Mouse (Mus musculus) midbrain, embryonic 12.5 days (tissue): ENCODE measurements around the gene Mef2b. TPM values are rescaled to one million over a fixed set of nuclear protein-coding genes. Genes with fewer than 3 reads are reported as not detected.
A peak's percentile ranks its signal among the peaks of the same experiment; 100 is the strongest.

Source experiments
- ATAC-seq: fragments of 200-750 bp; cut with Nextera tagmentation; 2 replicates; pipeline ENCODE4 v1.8.0; 2017; ENCODE audit warnings: low read depth, moderate TSS enrichment, moderate library complexity; ENCODE audit not compliant: low FRiP score
- H3K27ac ChIP-seq: fragments of 300-500 bp; sonication (generic); replicated peaks from 2 replicates; pipeline ENCODE4 v1.5.1; 2016; ENCODE audit warnings: mild to moderate bottlenecking
- H3K27me3 ChIP-seq: fragments of 300-500 bp; sonication (generic); 2 replicates; pipeline ENCODE4 v1.6.1; 2016; ENCODE audit warnings: mild to moderate bottlenecking
- H3K36me3 ChIP-seq: fragments of 300-500 bp; sonication (generic); 2 replicates; pipeline ENCODE4 v1.6.1; 2016
- H3K4me1 ChIP-seq: fragments of 300-500 bp; sonication (generic); 2 replicates; pipeline ENCODE4 v1.6.1; 2016
- H3K4me2 ChIP-seq: fragments of 300-500 bp; sonication (generic); replicated peaks from 2 replicates; pipeline ENCODE4 v1.6.1; 2016; ENCODE audit warnings: mild to moderate bottlenecking, moderate library complexity
- H3K4me3 ChIP-seq: fragments of 300-500 bp; sonication (generic); 2 replicates; pipeline ENCODE4 v1.5.1; 2016; ENCODE audit warnings: mild to moderate bottlenecking
- H3K9ac ChIP-seq: fragments of 300-500 bp; sonication (generic); replicated peaks from 2 replicates; pipeline ENCODE4 v1.6.1; 2016; ENCODE audit warnings: mild to moderate bottlenecking, moderate library complexity
- H3K9me3 ChIP-seq: fragments of 300-500 bp; sonication (generic); 2 replicates; pipeline ENCODE4 v1.6.1; 2016; ENCODE audit warnings: mild to moderate bottlenecking
- WGBS: fragments of 180-500 bp; shearing (Covaris S2); methylation state at CpG from one replicate; pipeline ENCODE4 v1.1.7; 2016; 5-methylcytosine and 5-hydroxymethylcytosine counted together
- polyA plus RNA-seq: library from polyadenylated mRNA; unstranded; fragments of >200 nt; fragmentation: Nextera tagmentation; extraction: Ambion mirVana; gene quantifications from 2 replicates; pipeline ENCODE4 v1.2.1, GENCODE M21; 2016

The Mef2b gene
- polyA plus RNA-seq, 1 experiment from 2014 or later: 0.19 TPM

- ATAC-seq: peak; percentile 87
- WGBS: 4% methylated on average over 17 of the region's 17 CpGs
- peak overlapping the region; percentile 96 for H3K27ac ChIP-seq
- H3K4me2 ChIP-seq: peak overlapping the region; percentile 64
- H3K4me3 ChIP-seq: peak overlapping the region; percentile 65
- no peaks in the 10 kb centered on the region for H3K9me3 ChIP-seq
- peaks cover 39% of the 10 kb centered on the region for H3K27me3 ChIP-seq
- H3K4me1 ChIP-seq: peaks cover 31% of the 10 kb centered on the region
- H3K36me3 ChIP-seq: peaks cover 21% of the 10 kb centered on the region
- H3K9ac ChIP-seq: peak overlapping the region; percentile 91
Observed at GRCm38 (mm10) chr8:70118726-70119700, 20.5 kb upstream of the Mef2b start.

- peak within 1 kb of the TSS; percentile 91 for H3K9ac ChIP-seq
- H3K4me2 ChIP-seq: peak within 1 kb of the TSS; percentile 64
- H3K27ac ChIP-seq: peak within 1 kb of the TSS; percentile 96
- peaks cover 34% of the 10 kb centered on the region for H3K27me3 ChIP-seq
- H3K36me3 ChIP-seq: peaks cover 4% of the 10 kb centered on the region
- whole genome bisulfite sequencing: 2% methylated on average over 19 of the region's 19 CpGs
- ATAC-seq: peak; percentile 77
- H3K4me3 ChIP-seq: peak within 1 kb of the TSS; percentile 65
- peaks cover 31% of the 10 kb centered on the region for H3K4me1 ChIP-seq
- no peaks in the 10 kb centered on the region for H3K9me3 ChIP-seq
Observed at GRCm38 (mm10) chr8:70120667-70121066, 18.8 kb upstream of the Mef2b start, which contains the start of gene Ncan. Gene Ncan, minus strand, starts transcription at chr8:70120873.

- Histone ChIP-seq H3K27ac (no peak overlapping the region), H3K4me1 (peaks cover 17% of the 10 kb centered on the region), H3K9me3 (no peaks in the 10 kb centered on the region), H3K36me3 (no peaks in the 10 kb centered on the region), H3K9ac (no peak overlapping the region), H3K4me2 (no peak overlapping the region), H3K27me3 (peaks cover 14% of the 10 kb centered on the region; the same call in 1 of the 2 replicates), H3K4me3 (no peak overlapping the region)
- ATAC-seq: no peak
- WGBS: 52% methylated on average over 2 of the region's 2 CpGs
Observed at GRCm38 (mm10) chr8:70122863-70123262, 16.6 kb upstream of the Mef2b start.

GRCm38 (mm10) chr8:70124992-70125391, 14.5 kb upstream of the Mef2b start:
- 68% methylated on average over 8 of the region's 8 CpGs for WGBS
- H3K4me2 ChIP-seq: no peak overlapping the region

GRCm38 (mm10) chr8:70128435-70128834, 11.1 kb upstream of the Mef2b start:
- Histone ChIP-seq H3K4me3 (no peak overlapping the region), H3K4me2 (no peak overlapping the region), H3K9ac (no peak overlapping the region), H3K4me1 (peaks cover 12% of the 10 kb centered on the region), H3K27ac (no peak overlapping the region), H3K36me3 (peaks cover 13% of the 10 kb centered on the region; the same call in 1 of the 2 replicates), H3K9me3 (no peaks in the 10 kb centered on the region), H3K27me3 (peaks cover 13% of the 10 kb centered on the region; the same call in 1 of the 2 replicates)
- WGBS: 87% methylated on average over 3 of the region's 3 CpGs
- ATAC-seq: no peak

More at GRCm38 (mm10) chr8:70124992-70125391, 14.5 kb upstream of the Mef2b start:
- H3K4me3 ChIP-seq: no peak overlapping the region
- H3K9ac ChIP-seq: no peak overlapping the region
- H3K27ac ChIP-seq: no peak overlapping the region
- peaks cover 6% of the 10 kb centered on the region; the same call in 1 of the 2 replicates for H3K4me1 ChIP-seq
- peaks cover 13% of the 10 kb centered on the region; the same call in 1 of the 2 replicates for H3K27me3 ChIP-seq
- ATAC-seq: no peak
- no peaks in the 10 kb centered on the region for H3K9me3 ChIP-seq
- H3K36me3 ChIP-seq: no peaks in the 10 kb centered on the region

- 69% methylated on average over 9 of the region's 9 CpGs for WGBS
- Histone ChIP-seq H3K4me2 (no peak overlapping the region), H3K4me3 (no peak overlapping the region), H3K4me1 (peaks cover 12% of the 10 kb centered on the region), H3K9ac (no peak overlapping the region), H3K27me3 (peaks cover 7% of the 10 kb centered on the region; the same call in 1 of the 2 replicates), H3K36me3 (peaks cover 22% of the 10 kb centered on the region), H3K27ac (no peak overlapping the region), H3K9me3 (no peaks in the 10 kb centered on the region)
- no peak for ATAC-seq
Observed at GRCm38 (mm10) chr8:70129309-70129952, 10.1 kb upstream of the Mef2b start.

- no peak for ATAC-seq
- H3K36me3 ChIP-seq: peaks cover 28% of the 10 kb centered on the region
- peaks cover 12% of the 10 kb centered on the region for H3K4me1 ChIP-seq
- H3K27ac ChIP-seq: no peak overlapping the region
- peaks cover 1% of the 10 kb centered on the region; the same call in 1 of the 2 replicates for H3K27me3 ChIP-seq
- no peak overlapping the region for H3K4me3 ChIP-seq
- no peaks in the 10 kb centered on the region for H3K9me3 ChIP-seq
- WGBS: 82% methylated on average over 3 of the region's 3 CpGs
- H3K4me2 ChIP-seq: no peak overlapping the region
- H3K9ac ChIP-seq: no peak overlapping the region
Observed at GRCm38 (mm10) chr8:70130066-70130465, 9.4 kb upstream of the Mef2b start.

- Histone ChIP-seq H3K9ac (peak within 1 kb of the TSS; percentile 66), H3K4me2 (peak within 1 kb of the TSS; percentile 86), H3K9me3 (no peaks in the 10 kb centered on the region), H3K27ac (0 out of 2 replicates have a peak within 1 kb of the TSS, but pooled peaks have one; percentile 35), H3K36me3 (peaks cover 41% of the 10 kb centered on the region), H3K4me3 (peak within 1 kb of the TSS; percentile 74), H3K27me3 (no peaks in the 10 kb centered on the region), H3K4me1 (peaks cover 12% of the 10 kb centered on the region)
- WGBS: 2% methylated on average over 37 of the region's 37 CpGs
- ATAC-seq: peak; percentile 84
Observed at GRCm38 (mm10) chr8:70131166-70131883, 8.2 kb upstream of the Mef2b start, which contains the start of gene Nr2c2ap. Gene Nr2c2ap, plus strand, starts transcription at chr8:70131333.

- Histone ChIP-seq H3K9me3 (no peaks in the 10 kb centered on the region), H3K27me3 (no peaks in the 10 kb centered on the region), H3K4me3 (no peak overlapping the region), H3K27ac (no peak overlapping the region), H3K9ac (no peak overlapping the region), H3K36me3 (peaks cover 45% of the 10 kb centered on the region), H3K4me1 (peaks cover 23% of the 10 kb centered on the region), H3K4me2 (no peak overlapping the region)
- 83% methylated on average over 5 of the region's 5 CpGs for WGBS
- no peak for ATAC-seq
Observed at GRCm38 (mm10) chr8:70134086-70134485, 5.4 kb upstream of the Mef2b start.

GRCm38 (mm10) chr8:70134931-70135330, 4.6 kb upstream of the Mef2b start:
- H3K36me3 ChIP-seq: peaks cover 45% of the 10 kb centered on the region
- ATAC-seq: no peak

GRCm38 (mm10) chr8:70136591-70136990, 2.9 kb upstream of the Mef2b start:
- H3K9me3 ChIP-seq: no peaks in the 10 kb centered on the region
- peaks cover 45% of the 10 kb centered on the region for H3K36me3 ChIP-seq
- H3K9ac ChIP-seq: no peak overlapping the region
- no peak overlapping the region for H3K4me2 ChIP-seq
- H3K4me3 ChIP-seq: no peak overlapping the region
- no peak overlapping the region for H3K27ac ChIP-seq
- peaks cover 28% of the 10 kb centered on the region for H3K4me1 ChIP-seq
- no peaks in the 10 kb centered on the region for H3K27me3 ChIP-seq
- no peak for ATAC-seq
- 85% methylated on average over 4 of the region's 4 CpGs for WGBS

More at GRCm38 (mm10) chr8:70134931-70135330, 4.6 kb upstream of the Mef2b start:
- Histone ChIP-seq H3K4me3 (no peak overlapping the region), H3K27ac (no peak overlapping the region), H3K4me2 (no peak overlapping the region), H3K27me3 (no peaks in the 10 kb centered on the region), H3K9ac (no peak overlapping the region), H3K9me3 (no peaks in the 10 kb centered on the region), H3K4me1 (peaks cover 23% of the 10 kb centered on the region)
- 88% methylated on average over 9 of the region's 9 CpGs for WGBS
